Mouse (Mus musculus) heart, adult 2 months (tissue): Measurements from ENCODE around the gene Ryr1. TPM values are rescaled to one million over a fixed set of nuclear protein-coding genes. Genes with fewer than 3 reads are reported as not detected.

Experiments used
- DNase-seq, 2 experiments: peaks; one replicate each; pipeline ENCODE4 v3.0.0; 2021
- H3K27ac ChIP-seq: fragments of 200-600 bp; 2 replicates; pipeline ENCODE4 v1.8.1; 2022
- H3K27me3 ChIP-seq: fragments of 200-500 bp; 2 replicates; pipeline ENCODE4 v1.6.1; 2012; ENCODE audit warnings: mild to moderate bottlenecking, low read length, inconsistent platforms, mixed read lengths; ENCODE audit not compliant: control insufficient read depth, insufficient read depth
- H3K36me3 ChIP-seq: fragments of 200-500 bp; 2 replicates; pipeline ENCODE4 v1.6.1; 2012; ENCODE audit warnings: low read length, inconsistent platforms; ENCODE audit not compliant: control insufficient read depth, insufficient read depth
- H3K4me1 ChIP-seq: fragments of 200-500 bp; 2 replicates; pipeline ENCODE4 v1.6.1; 2011; ENCODE audit warnings: low read length; ENCODE audit not compliant: control insufficient read depth, insufficient read depth
- H3K4me3 ChIP-seq: fragments of 200-600 bp; 2 replicates; pipeline ENCODE4 v1.8.1; 2022
- H3K79me2 ChIP-seq: fragments of 200-500 bp; replicated peaks from 2 replicates; pipeline ENCODE4 v1.6.1; 2012; ENCODE audit warnings: mild to moderate bottlenecking, inconsistent platforms, low read length, moderate library complexity, mixed read lengths; ENCODE audit not compliant: control insufficient read depth, insufficient read depth
- H3K9ac ChIP-seq: fragments of 200-500 bp; 2 replicates; pipeline ENCODE4 v1.6.1; 2012; ENCODE audit warnings: low read depth, mild to moderate bottlenecking, control low read depth, inconsistent platforms, low read length, mixed read lengths
- CTCF ChIP-seq: fragments of 200-600 bp; IDR thresholded peaks from 2 replicates; pipeline ENCODE4 v1.8.1; 2022; ENCODE audit warnings: antibody characterized with exemption, mild to moderate bottlenecking, moderate library complexity
- EP300 ChIP-seq: fragments of 200-500 bp; IDR thresholded peaks from 2 replicates; pipeline ENCODE4 v1.6.1; 2011; ENCODE audit warnings: low read depth, low read length, control low read depth; ENCODE audit not compliant: insufficient read depth
- POLR2A ChIP-seq: fragments of 200-500 bp; IDR thresholded peaks from 2 replicates; pipeline ENCODE4 v1.6.1; 2011; ENCODE audit warnings: mild to moderate bottlenecking, low read depth, low read length, control low read depth; ENCODE audit not compliant: insufficient read depth
- WGBS: fragments of 180-500 bp; shearing (Covaris S2); methylation state at CpG from one replicate; pipeline ENCODE4 v1.1.7; 2018; 5-methylcytosine and 5-hydroxymethylcytosine counted together
- intact Hi-C: fragments of 180-260 bp; cut with DNase I; formaldehyde crosslinking; loops from one replicate; pipeline ENCODE4 v1.15.1; 2025
- polyA plus RNA-seq: library from polyadenylated mRNA; depleted of rRNA; stranded (reverse); fragments of >200 nt; gene quantifications from 2 replicates; pipeline ENCODE4 v1.2.3, GENCODE M21; 2012
- total RNA-seq, 2 experiments: library from RNA; stranded (reverse); gene quantifications; 2 replicates each; pipeline ENCODE4 v1.2.3; 2021

Gene Ryr1
- total and polyA plus RNA-seq, 3 experiments: under 0.01 to 0.18 (median 0.08) TPM

GRCm38 (mm10) chr7:28959505-28960045 lies 165.4 kb downstream of the Ryr1 start:
- peaks cover 29% of the 10 kb centered on the region for H3K4me1 ChIP-seq
- no peak for DNase-seq
- 4% methylated on average over 6 of the region's 6 CpGs for WGBS

GRCm38 (mm10) chr7:28958770-28959169 lies 166.2 kb downstream of the Ryr1 start:
- Histone ChIP-seq H3K4me1 (peaks cover 32% of the 10 kb centered on the region), H3K36me3 (peaks cover 48% of the 10 kb centered on the region), H3K79me2 (peaks cover 17% of the 10 kb centered on the region), H3K27ac (peak overlapping the region; percentile 88), H3K27me3 (no peaks in the 10 kb centered on the region), H3K9ac (no peak overlapping the region), H3K4me3 (peak overlapping the region; percentile 83)
- WGBS: 38% methylated on average over 1 of the region's 1 CpGs
- intact Hi-C loops: loop anchor here (1.0 to 2.0 kb wide), 2 partner anchors 14 to 48 kb away; no protein-coding TSS in a partner anchor
- DNase-seq: no peak
- TF ChIP-seq POLR2A: no peak
- no peak for TF ChIP-seq EP300
- TF ChIP-seq CTCF: no peak

More at GRCm38 (mm10) chr7:28959505-28960045, 165.4 kb downstream of the Ryr1 start:
- Histone ChIP-seq H3K36me3 (peaks cover 45% of the 10 kb centered on the region), H3K9ac (peak overlapping the region; percentile 98), H3K27me3 (no peaks in the 10 kb centered on the region), H3K4me3 (peak overlapping the region; percentile 83), H3K79me2 (peaks cover 15% of the 10 kb centered on the region), H3K27ac (peak overlapping the region; percentile 88)
- no peak for TF ChIP-seq CTCF
- TF ChIP-seq POLR2A: no peak
- TF ChIP-seq EP300: no peak
- intact Hi-C loops: loop anchor here (1.0 to 2.0 kb wide), 2 partner anchors 15 to 49 kb away; no protein-coding TSS in a partner anchor

GRCm38 (mm10) chr7:28957997-28958725 lies 166.8 kb downstream of the Ryr1 start:
- no peak for DNase-seq
- 0 out of 2 replicates have a peak, but pooled peaks have one; percentile 56 for TF ChIP-seq EP300
- TF ChIP-seq CTCF: no peak
- Histone ChIP-seq H3K27me3 (no peaks in the 10 kb centered on the region), H3K9ac (no peak overlapping the region), H3K79me2 (peaks cover 19% of the 10 kb centered on the region), H3K4me3 (no peak overlapping the region), H3K4me1 (peaks cover 35% of the 10 kb centered on the region), H3K36me3 (peaks cover 52% of the 10 kb centered on the region), H3K27ac (peak overlapping the region; percentile 88)
- WGBS: 15% methylated on average over 1 of the region's 1 CpGs
- intact Hi-C loops: loop anchor here (2.0 kb wide), 1 partner anchor 47 kb away; no protein-coding TSS in a partner anchor

- TF ChIP-seq CTCF (no peak), EP300 (no peak), POLR2A (no peak)
- H3K4me1 ChIP-seq: peaks cover 40% of the 10 kb centered on the region
- DNase-seq: no peak
- H3K4me3 ChIP-seq: no peak overlapping the region
- no peak overlapping the region for H3K9ac ChIP-seq
- no peaks in the 10 kb centered on the region for H3K27me3 ChIP-seq
- intact Hi-C loops: no loop called here
- H3K79me2 ChIP-seq: peaks cover 19% of the 10 kb centered on the region
- H3K36me3 ChIP-seq: peaks cover 61% of the 10 kb centered on the region
- peak overlapping the region; percentile 88 for H3K27ac ChIP-seq
- 42% methylated on average over 6 of the region's 6 CpGs for WGBS
Observed at GRCm38 (mm10) chr7:28957286-28957685, 167.7 kb downstream of the Ryr1 start.

- Histone ChIP-seq H3K36me3 (peaks cover 70% of the 10 kb centered on the region), H3K4me3 (no peak overlapping the region), H3K79me2 (peaks cover 20% of the 10 kb centered on the region), H3K4me1 (peaks cover 46% of the 10 kb centered on the region), H3K27me3 (no peaks in the 10 kb centered on the region), H3K9ac (no peak overlapping the region), H3K27ac (peak overlapping the region; percentile 21; the same call in 1 of the 2 replicates)
- DNase-seq: no peak
- WGBS: 79% methylated on average over 1 of the region's 1 CpGs
- intact Hi-C loops: no loop called here
- TF ChIP-seq CTCF: no peak
- no peak for TF ChIP-seq POLR2A
- TF ChIP-seq EP300: no peak
Observed at GRCm38 (mm10) chr7:28956270-28956669, 168.7 kb downstream of the Ryr1 start.

- DNase-seq: no peak
- Histone ChIP-seq H3K36me3 (peaks cover 77% of the 10 kb centered on the region), H3K9ac (no peak overlapping the region), H3K27me3 (no peaks in the 10 kb centered on the region), H3K4me3 (no peak overlapping the region), H3K79me2 (peaks cover 19% of the 10 kb centered on the region), H3K4me1 (peaks cover 47% of the 10 kb centered on the region), H3K27ac (peak overlapping the region; percentile 49)
- TF ChIP-seq POLR2A (no peak), EP300 (no peak), CTCF (no peak)
- intact Hi-C loops: no loop called here
- WGBS: 23% methylated on average over 5 of the region's 5 CpGs
Observed at GRCm38 (mm10) chr7:28955295-28955897, 169.6 kb downstream of the Ryr1 start.
